Mouse (Mus musculus) layer of hippocampus, adult 9-10 months (tissue): ENCODE data around the gene Mmel1.

Experiments used
- DNase-seq: peaks from one replicate; pipeline ENCODE4 v3.0.0; 2022; ENCODE audit warnings: low spot score

Gene Mmel1

DNA sequence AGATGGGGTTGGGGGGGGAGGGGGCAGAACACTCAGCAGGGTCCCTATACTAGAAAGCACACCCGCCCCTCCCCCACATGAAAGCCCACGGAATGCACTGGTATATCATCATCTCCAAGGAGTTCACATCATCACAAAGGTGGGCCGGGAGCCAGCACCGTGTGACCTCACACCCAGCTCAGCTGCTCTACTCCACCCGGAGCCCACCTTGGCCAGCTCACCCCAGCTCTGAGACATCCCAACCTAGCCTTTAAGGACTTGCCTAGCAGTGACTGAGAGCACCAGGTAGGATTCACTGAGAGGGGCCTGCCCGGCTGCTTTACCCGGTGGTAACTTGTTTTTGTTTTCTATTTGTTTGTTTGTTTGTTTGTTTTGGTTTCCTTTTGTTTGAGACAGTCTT, at the start of gene Mmel1:
Gene Mmel1, plus strand, starts transcription at position 146 of the 400 bp plus-strand sequence.
- DNase-seq, result no peak

DNA sequence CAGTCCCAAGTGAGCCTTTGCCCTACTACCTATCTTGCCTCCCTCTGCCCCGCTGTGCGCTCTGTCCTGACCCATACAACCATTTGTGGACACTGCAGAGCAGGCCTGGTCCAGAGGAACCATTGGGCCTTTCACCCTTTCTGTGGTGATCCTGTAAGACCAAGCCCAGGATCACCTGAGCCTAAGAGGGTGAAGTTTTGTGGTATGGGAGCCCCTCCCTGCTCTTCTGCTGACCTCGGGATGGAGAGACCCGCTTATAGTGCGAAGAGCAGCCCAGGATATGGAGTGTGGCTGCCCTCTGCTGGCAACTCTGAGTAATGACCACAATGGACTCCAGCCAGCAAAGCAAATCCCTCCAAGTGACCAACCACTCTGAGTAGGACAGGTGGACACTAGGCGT, 43.7 kb upstream of the Mmel1 start:
- DNase-seq, result peak; percentile 26

DNA sequence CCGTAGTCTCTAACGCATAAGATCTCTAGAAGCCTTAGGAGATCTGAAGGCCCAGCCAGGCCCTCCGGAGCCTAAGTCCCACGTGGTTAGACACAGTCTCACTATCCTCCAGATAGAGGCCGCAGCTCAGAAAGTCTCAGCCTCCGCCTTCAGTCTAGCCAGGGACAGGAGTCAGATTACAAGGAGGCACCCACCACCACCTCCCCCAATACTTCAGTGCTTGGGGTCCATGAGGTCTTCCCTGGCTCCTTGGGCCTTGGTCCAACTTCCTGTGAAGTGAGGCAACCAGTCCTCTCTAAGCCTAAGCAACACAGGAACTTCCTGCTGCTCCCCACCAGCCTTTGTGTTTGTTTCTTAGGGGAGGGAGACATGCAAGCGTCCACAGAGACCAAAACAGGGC, 43.2 kb upstream of the Mmel1 start:
- DNase-seq, result no peak

DNA sequence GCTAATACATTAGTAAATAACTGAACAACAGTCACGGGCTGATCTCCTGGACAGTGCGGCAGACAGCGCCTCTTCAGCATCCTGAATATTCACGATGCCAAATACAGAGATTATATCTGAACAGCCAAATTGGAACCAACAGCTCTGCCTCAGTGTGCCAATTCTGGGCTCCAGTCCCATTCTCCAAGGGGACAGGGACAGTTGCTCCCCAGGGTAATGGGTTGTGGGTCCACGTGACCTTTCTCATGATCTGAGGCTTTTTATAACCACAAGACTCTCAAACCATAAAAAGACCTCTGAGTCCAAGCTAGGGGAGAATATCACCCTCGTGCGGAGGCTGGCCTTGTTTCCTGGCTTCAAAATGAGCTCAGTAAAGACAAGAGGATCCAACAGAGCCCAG, 42.2 kb upstream of the Mmel1 start:
- peak; percentile 26 for DNase-seq

DNA sequence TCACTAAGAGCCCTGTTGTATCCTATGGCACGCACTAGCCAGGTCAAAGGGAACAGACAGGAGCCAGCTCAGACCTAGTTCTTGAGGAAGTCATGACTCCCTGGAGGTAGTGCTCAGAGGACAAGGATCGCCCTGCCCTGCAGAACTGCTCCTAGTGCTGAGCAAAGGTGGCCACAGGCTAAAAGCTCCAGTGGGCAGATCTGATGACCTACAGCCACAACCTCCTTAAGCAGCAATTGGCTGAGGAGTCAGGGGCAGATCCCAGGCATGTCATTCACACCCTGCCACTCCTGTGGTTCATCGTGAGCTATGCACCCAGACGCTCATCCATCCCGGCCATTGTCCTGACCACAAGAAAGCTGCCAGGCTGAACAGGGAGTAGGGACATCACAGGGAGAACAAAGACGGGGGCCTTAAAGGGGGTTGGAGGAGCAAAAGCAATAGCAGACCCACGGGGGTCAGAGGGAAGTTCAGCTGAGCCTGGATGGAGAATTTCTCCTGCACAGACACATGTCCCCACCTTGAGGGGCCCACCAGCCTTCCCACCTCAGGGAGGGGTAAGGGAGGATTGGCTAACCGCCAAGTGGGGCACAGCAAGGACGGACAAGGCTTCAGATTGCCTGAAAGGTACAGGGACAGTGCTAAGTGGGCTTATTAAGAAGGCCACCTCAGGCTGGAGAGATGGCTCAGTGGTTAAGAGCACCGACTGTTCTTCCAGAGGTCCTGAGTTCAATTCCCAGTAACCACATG, 41.3 kb upstream of the Mmel1 start:
- no peak for DNase-seq

DNA sequence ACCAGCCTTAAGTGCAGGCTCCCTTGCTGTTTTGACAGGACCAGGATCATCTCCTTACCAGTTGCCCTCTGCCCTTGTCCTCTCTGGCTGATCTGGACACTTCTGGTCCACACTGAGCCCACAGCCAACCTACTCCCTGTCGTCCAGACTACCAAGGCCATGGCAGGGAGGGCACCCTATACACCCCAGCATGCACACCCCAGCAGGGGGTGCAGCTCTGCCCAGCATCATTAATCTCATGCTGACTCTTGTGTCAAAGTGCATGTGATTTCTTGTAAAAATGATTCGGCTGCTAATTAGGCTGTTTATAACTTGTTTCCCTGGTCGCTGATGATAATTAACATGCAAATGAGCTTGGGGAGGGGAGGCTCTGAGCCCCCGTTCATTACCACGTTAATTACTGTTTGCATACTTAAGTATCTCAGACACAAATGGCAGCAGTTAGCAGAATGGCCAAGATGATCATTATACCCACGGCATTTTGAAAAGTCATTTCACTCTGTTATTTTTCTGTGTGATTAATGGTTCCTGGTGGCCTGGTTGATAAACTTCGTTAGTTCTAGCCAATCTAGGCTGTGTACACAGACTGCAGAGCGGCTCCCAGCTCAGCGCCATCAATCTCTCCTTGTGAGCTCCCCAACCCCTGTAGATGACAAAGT, 37.3 kb upstream of the Mmel1 start:
- no peak for DNase-seq

DNA sequence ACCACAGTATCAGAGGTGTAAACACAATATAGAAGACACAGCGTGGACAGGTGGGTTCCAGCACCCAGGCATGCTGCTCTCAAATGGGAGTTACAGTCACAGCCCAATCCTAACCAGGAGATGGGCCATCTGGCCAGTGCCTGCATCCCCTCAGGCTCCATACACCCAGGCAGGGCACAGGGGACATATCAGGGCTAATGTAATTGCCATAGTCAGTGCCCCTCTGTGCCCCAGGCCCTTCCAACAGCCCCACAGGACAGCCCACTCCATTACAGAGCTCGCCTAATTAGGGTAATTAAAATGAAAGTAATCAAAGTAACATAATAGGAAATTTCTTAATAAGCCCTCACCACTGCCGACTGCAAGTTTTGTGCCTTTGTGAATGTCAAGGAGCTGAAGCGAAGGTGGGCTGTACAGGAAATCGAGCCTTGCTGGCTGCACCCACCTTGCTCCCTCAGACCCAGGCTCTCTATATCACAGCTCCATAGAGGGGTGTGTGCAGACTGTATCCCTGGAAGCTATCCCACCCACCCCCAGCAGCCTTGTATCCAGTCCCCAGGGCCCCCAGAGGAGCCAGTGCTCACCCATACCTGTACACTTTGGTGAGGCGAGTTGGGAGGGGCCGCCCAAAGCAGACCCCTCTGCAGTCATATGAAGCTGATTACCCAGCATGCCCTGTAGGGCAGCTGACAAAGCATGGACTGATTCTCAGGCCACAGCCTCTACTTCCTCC, 33.0 kb upstream of the Mmel1 start:
- DNase-seq, result no peak

DNA sequence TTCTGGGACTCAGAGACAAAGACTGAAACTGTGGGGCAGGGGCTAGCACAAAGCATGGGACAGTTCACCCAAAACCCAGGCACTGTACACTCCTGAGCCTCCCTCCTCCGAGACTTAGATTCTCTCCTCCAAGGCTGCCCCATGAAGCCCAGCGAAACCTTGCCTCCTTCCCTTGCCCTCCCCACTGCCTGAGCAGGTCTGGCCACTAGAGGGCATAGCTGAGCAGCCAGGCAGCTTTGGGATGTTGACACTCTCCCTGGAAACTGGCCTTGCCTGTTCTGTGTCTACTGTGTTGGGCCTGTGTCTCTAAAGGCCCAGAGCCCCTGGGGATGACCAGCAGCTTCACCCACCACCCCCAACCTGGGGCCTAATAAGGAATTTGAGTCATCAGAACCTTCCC, 32.2 kb upstream of the Mmel1 start, which contains the start of gene Ttc34:
Gene Ttc34, plus strand, starts transcription at position 290 of the 400 bp plus-strand sequence.
- DNase-seq, result no peak

DNA sequence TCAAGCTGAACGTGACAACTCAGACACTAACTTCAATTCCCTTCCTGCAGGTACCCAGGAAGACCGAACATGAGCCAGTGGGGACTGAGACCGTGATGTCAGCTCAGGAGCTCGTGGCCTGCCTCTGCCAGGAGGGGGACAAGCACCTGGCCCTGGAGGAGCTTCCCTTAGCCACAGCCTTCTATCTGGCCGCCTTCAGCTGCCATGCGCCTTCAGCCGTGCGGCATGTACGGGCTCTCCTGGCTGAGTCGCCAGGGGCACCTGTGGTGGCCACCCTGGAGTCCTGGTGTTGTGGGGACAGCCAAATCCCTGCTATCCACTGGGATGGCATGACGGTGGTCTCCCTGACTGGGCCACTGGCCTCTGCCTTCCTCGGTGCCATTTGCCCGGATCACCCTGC, 30.6 kb upstream of the Mmel1 start:
- no peak for DNase-seq

DNA sequence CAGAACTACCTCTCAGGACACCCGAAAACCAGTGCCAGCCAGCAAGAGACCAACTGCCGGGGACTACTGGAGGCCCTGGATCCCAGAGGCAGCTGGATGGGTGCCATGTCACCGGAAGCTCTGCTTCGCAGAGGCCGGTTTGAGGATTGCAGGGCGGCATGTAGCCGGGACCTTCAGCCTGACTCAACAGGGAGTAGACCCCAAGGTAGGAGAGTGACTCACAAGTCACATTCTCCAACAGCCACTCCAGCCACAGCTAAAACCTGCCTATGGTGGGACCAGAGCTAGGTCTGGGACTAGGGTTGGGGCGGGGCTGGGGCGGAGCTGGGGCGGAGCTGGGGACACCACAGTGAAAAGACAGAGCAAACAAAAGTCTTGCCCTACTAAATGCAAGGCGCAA, 30.0 kb upstream of the Mmel1 start:
- no peak for DNase-seq

DNA sequence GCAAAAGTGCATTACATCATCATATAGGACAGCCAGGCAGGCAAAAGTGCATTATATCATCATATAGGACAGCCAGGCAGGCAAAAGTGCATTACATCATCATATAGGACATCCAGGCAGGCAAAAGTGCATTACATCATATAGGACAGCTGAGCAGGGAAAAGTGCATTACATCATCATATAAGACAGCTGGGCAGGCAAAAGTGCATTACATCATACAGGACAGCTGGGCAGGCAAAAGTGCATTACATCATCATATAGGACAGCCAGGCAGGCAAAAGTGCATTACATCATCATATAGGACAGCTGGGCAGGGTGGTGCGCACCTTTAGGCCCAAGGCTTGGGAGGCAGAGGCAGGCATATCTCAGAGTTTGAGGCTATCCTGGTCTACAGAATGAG, 16.7 kb upstream of the Mmel1 start:
- DNase-seq, result no peak

DNA sequence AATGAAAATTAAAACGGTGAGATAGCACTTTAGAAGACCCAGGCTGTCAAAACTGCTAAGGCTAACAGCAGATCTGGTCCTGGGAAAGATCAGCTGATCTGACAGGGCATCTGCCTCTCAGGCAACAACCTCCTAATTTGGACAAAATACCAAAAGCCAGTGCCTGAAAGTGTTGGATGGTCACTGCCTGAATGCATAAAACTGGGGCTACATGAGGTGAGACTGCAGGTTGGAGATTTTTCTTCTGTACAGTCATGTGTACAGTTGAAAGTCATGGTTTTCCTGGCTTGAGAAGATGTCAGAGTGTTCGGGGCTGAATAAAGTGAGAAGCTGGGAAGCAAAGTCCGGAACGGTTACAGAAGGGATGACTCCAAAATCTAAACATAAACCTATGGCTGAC, 15.5 kb upstream of the Mmel1 start:
- no peak for DNase-seq

DNA sequence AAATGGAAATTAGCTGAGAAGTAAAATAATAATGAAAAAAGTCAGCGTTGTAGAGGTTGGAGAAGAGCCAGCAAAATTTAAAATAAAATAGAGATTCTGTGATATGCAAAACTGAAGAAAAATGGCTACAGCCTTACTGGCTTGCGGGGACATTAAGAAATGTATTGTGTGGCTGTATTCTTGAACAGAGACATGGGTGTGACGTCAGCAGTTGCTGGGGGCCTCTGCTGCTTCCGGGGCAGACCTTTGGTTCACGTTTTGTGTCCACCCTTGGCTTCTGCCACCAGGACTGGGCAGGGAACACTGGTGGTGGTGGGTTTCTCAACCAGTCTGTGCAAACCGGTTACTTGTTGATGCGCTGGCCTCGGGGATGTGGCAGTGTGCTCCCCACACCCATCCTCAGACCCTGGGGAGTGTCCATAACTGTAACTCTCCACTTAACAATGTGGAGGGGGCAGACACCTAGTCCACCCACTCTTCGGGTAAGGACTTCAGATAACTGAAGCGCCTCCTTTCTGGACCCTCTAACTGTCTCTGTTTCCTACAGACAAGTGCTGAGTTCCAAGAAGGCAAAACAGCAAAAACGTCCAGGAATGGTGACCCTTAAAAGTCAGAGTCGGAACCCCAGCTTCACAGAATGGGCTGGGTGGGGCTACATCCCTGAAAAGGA, 14.6 kb upstream of the Mmel1 start:
- no peak for DNase-seq

DNA sequence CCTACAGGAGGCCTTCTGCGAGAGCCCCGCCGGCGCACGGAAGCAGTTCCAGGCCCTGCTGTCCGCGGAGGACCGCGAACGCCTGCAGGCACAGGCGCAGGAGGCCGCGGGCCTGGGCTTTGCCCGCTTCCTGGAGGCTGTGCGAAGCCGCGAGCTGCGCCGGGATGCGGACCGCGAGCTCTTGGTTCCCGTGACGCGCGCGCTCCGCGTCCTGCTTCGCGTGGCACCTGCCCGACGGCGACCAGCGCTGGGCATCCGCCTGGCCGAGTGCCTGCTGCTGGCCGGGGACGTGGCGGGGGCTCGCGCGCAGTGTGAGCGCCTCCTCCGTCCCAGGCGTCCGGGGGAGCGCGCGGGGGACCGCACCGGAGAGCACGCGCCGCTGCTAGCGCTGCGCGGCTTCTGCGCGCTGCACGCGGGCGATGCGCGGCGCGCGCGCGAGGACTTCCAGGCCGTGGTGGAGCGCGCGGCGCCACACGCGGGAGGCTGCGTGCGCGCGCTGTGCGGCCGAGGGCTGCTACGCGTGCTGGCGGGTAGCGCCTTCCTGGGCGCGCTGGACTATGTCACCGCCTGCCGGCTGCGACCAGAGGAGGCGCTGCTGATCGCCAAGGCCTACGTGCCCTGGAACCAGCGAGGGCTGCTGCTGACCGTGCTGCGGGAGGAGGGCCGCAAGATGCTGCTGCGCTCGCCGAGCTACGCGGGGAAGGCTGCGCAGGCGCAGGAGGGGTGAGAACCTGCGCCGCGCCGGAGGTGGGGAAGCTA, 13.5 kb upstream of the Mmel1 start:
- peak; percentile 57 for DNase-seq

DNA sequence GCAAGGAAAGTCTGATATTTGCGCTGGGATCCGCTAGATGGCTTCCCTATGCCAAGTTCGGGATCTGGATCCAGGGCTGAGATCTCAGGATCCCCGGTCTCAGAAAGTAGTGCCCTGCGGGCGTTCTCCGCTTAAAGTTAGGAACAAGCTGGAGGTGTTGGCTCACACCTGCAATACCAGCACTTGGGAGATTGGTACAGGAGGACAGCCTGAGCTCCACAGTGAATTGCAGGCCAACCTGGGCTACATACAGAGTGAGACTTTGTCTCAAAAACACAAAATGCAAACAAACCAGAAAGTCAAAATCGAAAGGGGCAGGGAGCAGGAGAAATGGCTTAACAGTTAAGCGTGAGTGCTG, 12.9 kb upstream of the Mmel1 start:
- DNase-seq, result no peak

DNA sequence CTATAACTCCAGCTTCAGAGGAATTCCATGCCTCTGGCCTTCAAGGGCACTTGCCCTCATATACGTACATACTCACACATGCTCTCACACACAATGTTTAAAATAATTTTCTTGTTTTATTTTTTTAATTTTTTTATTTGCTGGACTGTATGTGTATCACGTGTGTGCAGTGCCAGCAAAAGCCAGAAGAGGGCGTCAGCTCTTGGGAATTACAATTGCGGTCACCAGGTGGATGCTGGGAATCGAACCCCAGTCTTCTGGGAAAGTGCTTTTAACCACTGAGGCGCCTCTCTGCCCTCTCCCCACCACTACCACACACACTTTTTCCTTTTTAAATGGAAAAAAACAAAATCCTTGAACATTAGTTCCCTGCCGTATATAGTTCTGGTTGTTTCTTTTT, 12.5 kb upstream of the Mmel1 start:
- DNase-seq, result no peak

DNA sequence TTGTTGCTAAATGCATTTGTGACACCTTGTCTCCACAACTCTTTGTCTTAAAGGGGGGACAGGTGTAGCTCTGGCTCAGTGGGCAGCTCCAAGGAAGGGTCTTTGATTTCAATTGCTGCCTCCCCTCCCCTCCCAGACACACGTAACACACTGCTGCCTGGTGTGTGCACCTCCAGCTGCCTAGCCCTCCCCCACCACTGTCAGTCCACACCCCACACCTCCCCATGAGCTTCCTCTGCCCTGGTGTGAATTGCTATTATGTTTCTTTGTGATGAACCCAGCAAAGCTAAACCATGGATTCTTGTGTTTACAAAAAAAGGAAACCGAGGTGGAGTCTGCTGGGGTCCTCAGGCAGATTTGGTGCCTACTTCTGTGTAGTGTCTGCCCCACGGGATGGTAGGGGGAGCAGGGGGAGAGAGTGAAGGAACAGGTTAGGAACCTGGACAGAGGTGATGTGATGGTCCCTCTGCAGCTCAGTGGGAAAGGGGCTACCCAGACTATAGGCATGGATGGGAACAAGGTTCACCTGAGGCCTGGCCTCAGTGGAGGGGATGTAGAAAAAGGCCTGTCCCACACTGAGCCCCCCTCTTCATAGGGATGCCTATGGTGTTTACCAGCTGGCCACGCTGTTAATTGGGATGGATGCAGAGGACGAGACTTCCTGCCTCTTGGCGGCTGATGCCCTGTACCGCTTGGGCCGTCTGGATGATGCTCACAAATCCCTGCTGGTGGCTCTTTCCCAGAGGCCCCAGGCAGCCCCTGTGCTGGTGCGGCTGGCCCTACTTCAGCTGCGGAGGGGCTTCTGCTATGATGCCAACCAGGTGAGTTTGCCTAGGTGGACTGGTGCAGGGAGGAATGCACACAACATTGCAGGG, 11.8 kb upstream of the Mmel1 start:
- DNase-seq, result no peak

DNA sequence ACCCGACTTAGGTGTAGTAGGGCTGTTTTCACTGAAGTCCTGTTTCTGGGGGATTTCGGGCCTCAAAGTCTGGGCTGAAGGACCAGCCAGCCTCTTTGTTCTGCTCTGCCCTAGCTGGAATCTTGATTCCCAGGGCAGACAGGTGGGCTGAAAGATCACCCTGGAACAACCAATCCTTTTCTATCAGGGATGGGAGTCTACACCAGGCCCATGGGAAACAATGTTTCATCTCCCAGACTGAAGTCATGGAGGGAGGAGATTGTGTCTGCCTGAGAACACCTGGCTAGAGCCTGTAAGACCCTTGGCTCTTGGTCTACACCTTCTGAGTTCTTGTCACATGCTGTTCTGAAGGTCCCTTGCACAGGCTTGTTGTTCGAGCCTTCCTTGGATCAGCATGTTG, 10.8 kb upstream of the Mmel1 start:
- no peak for DNase-seq

DNA sequence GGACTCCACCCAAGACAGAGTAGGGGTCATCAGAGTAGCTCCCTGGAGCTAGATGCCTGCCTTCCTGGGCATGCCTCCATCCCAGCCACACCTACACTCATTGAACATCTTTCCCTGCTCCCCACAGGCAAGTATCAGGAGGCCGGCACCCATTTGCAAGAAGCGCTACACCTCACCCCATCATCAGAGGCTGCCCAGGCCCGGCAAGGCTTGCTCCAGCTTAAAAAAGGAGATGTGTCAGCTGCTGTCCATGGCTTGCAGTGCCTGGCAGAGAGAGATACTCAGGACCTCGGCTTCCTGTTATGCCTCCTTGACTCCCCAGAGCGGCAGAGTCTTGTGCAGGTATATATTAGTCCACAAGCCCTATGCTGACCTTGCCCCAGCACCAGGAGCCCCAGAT, 7.4 kb upstream of the Mmel1 start:
- no peak for DNase-seq

DNA sequence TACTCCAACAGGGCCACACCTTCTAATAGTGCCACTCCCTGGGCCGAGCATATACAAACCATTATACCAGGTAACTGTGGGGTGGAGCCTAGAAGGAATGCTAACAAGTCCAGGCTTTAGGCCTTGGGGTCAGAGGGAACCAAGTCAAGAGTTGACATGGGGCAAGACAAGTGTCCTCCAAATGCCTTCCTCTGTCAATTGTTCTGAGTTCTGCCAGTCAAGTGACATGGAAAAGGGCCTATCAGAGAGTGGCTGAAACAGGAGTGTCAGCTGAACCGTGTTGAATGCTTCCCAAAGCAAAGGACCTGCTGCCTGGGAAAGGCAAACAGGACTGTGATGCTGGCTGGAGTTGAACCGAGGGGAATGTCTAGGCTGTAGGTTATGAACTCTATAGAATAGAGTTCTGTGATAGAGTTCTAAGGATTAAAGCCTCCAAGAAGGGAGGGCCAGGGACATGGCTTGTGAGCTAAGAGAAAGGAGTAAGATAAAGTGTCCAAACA, 5.9 kb upstream of the Mmel1 start:
- no peak for DNase-seq

DNA sequence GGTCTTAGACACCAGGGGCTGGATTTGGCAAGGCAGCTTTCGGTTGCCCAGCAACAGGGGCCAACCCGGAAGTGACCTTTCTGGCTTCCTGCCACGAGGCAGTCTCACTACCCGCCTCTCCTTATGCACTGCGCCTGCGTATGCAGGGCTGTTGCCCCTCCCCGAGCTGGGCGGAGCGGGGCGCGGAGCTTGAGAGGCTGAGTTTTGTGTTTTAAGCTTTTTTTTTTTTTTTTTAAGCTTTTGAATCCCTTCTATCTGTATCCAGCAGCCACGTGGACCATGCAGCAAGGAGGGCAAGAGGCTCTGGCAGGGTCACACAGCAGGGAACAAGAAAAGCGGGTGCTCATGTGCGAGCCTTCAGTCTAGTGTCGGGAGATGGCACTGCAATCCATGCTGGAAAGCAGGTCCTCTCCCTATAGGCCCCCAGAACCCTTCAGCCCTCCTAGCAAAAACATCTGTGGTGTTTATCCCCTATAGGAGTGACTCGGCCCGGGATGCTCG, 5.1 kb upstream of the Mmel1 start:
- peak; percentile 62 for DNase-seq
